Mouse (Mus musculus) heart, postnatal 10 days (tissue): Measurements from ENCODE around the gene Kcnk1. TPM values are rescaled to one million over a fixed set of nuclear protein-coding genes. Genes with fewer than 3 reads are reported as not detected.

ENCODE experiments used
- DNase-seq, 2 experiments: peaks; one replicate each; pipeline ENCODE4 v3.0.0; 2021
- intact Hi-C: fragments of 180-260 bp; cut with DNase I; formaldehyde crosslinking; loops from one replicate; pipeline ENCODE4 v1.15.1; 2025
- total RNA-seq, 2 experiments: library from RNA; stranded (reverse); gene quantifications; 2 replicates each; pipeline ENCODE4 v1.2.3; 2021

Kcnk1 gene
- total RNA-seq, result under 1 TPM; 0.15 to 0.19 TPM

DNA sequence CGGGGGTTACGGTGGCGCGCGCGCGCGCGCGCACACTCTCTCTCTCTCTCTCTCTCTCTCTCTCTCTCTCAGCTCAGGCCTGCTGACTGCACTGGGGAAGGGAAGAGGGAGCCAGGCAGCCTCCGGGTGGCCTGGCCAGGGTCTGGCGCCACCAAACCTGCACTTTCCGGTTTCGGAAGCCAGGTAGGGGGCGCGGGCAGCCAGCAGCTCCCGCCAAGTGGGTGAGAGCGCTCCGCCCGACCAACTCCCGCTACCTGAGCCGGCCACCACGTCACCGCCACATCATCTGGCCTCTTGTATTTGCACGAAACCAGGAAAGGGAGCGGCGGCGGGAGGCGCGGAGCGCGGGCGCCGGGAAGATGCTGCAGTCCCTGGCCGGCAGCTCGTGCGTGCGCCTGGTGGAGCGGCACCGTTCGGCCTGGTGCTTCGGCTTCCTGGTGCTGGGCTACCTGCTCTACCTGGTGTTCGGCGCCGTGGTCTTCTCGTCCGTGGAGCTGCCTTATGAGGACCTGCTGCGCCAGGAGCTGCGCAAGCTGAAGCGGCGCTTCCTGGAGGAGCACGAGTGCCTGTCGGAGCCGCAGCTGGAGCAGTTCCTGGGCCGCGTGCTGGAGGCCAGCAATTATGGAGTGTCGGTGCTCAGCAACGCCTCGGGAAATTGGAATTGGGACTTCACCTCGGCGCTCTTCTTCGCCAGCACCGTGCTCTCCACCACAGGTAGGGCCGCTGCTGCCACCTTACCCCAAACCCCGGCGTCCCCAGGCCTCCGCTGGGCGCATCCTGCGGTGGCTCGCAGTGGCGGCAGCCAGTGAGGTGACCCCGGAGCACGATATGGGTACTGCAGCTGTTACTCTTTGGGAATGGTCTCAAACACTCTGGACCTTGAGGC lies at the start of gene Kcnk1:
Kcnk1 (plus strand) TSS at position 70 of the 886 bp plus-strand sequence.
- intact Hi-C loops, result no loop called here
- DNase-seq, result peak; percentile 8 to 11

DNA sequence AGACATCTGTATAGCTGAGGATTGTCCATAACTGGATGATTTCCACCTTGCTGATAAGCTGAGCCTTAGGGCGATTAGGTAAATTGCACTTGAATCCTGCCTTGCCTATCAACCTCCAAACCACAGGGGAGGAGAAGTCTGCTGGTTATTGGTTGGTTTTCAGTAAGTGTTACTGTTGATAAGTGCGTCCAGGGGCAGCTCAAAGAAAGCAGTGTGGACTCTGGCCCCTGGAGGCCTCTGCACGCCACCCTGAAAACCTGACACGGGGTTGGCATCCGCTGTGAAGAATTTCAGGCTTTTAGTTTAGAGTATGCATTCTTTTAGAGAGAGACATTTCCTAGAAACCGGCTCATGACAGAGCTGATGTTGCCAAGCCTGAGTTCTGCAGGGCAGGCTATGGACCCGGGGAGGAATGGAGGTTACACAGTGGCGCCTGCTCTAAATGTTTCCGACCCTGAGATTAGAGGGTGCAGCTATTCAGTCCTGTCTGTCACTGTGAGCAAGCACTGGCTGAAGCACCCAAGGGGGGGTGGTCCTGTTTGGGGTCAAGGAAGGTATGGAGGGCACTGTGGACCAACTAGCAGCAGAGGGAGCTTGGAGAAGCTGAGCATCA lies 46.2 kb upstream of the Kcnk1 start:
- intact Hi-C loops, result no loop called here
- no peak for DNase-seq

GRCm38 (mm10) chr8:125950007-125950940 lies 44.7 kb upstream of the Kcnk1 start:
- intact Hi-C loops, result loop anchor here (2.0 to 10.0 kb wide), 2 partner anchors 131 to 305 kb away; no protein-coding TSS in a partner anchor
- peak; percentile 88 to 91 for DNase-seq

DNA sequence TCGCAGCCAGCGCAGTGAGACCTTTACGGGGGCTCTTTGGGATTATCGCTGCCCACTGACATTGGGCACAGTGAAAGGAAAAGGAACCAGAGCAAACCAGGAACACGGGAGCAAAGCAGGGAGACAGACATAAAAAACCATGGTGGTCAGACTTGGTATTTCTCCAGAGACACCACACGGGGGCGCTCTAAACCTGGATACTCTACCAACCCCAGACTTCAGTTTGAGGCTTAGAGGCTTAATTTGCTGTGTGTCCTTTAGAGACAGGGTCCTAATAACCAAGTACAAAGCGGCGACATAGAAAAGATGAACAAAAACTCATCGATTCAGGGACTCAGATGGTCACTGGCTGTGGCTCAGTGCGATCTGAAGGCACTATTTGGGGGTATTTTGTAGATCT lies 39.3 kb upstream of the Kcnk1 start:
- DNase-seq, result peak; percentile 6 to 39
- intact Hi-C loops, result loop anchor here (10.0 kb wide), 1 partner anchor 299 kb away; no protein-coding TSS in a partner anchor

GRCm38 (mm10) chr8:125956796-125957195 lies 38.2 kb upstream of the Kcnk1 start:
- intact Hi-C loops, result loop anchor here (10.0 kb wide), 1 partner anchor 298 kb away; no protein-coding TSS in a partner anchor
- no peak for DNase-seq

DNA sequence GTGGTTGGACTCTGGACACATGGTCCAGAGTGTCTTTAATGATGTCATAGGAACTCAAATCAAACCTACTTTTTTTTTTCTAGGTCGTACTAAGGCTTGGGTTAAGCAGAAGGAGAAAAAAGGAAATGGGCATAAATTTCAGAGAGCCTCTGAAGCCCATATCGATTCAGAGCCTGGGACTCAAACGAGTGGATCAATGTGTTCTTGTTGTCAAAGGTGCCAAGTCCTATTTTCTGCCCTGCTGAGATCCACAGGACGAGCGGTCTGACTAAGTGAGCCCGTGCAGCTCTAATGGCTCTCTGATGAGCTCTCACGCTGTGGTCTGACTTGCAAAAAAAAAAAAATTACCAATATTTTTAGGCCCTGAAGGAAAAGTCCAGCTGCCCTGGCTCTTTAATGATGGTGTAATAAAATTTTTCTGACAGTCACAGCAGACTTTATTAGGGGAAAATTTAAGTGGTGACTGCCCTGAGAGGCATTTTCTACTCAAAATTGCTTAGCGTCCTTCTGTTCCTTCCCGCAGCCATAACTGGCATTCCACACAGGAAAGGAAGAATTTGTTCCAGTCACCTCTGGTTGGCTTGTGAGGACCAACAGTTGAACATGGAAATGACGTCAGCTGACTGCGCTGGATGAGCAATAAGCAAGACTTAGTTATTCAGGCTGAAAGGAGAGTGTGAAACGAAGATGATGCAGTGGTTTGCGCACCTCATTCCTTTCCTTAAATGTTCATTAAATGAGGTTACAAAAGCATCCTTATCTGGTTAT lies 37.6 kb upstream of the Kcnk1 start:
- intact Hi-C loops, result loop anchor here (10.0 kb wide), 1 partner anchor 297 kb away; no protein-coding TSS in a partner anchor
- no peak for DNase-seq

DNA sequence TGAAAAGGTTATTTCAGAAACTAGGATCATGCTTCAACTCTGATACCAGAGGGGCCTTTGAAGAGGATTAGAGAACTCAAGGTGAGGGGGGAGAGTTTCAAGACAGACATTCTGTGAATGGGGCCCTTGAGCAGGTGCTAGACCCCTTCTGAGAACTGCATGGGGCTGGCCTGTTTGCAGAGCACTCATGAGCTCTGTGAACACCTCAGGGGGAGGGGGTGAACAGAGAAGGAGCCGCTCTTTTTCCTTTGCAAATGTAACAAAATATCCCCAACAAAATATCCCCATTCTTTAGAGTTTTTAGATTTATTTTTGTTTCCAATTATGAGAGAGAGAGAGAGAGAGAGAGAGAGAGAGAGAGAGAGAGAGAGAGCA lies 37.0 kb upstream of the Kcnk1 start:
- no peak for DNase-seq
- intact Hi-C loops, result loop anchor here (10.0 kb wide), 1 partner anchor 297 kb away; no protein-coding TSS in a partner anchor

DNA sequence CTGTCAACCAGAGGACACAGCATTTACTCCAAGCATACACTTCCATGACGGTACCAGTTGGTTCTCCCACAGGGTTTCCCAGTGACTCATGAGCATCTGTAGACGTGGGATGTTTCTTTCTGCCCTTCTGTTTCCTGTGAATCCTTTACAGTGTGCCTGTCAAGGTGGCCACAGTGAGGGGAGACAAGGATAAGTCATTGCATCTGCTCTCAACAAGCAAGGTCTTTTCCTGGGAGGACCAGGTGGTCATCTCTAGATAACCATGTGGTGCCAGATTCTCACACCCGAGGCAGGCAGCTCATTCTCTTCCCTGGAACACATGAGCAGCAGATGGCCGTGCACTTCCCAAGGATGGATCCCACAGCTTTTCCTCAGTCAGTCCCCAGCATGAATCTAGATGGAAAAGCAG lies 35.6 kb upstream of the Kcnk1 start:
- DNase-seq, result no peak

DNA sequence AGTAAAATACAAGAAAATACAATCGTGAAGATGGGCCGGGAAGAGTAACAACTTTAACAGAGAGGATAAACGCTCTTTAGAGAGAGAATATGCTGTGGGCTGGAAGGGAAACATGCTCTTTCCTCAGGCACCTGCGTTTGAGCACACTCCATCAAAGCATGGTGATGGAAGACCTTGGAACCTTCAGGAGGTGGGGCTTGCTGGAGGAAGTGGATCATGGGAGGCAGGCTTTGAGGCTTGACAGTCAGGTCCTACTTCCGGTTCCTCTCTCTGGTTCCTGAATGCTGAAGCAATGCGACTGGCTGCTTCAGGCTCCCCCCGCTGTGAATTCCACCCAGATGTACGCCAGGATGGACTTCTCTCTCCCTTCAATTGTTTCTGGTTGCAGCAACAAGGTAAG lies 34.9 kb upstream of the Kcnk1 start:
- DNase-seq, result no peak
- intact Hi-C loops, result no loop called here

More for the DNA sequence above, 35.6 kb upstream of the Kcnk1 start:
- intact Hi-C loops, result loop anchor here (10.0 kb wide), 1 partner anchor 295 kb away; no protein-coding TSS in a partner anchor

DNA sequence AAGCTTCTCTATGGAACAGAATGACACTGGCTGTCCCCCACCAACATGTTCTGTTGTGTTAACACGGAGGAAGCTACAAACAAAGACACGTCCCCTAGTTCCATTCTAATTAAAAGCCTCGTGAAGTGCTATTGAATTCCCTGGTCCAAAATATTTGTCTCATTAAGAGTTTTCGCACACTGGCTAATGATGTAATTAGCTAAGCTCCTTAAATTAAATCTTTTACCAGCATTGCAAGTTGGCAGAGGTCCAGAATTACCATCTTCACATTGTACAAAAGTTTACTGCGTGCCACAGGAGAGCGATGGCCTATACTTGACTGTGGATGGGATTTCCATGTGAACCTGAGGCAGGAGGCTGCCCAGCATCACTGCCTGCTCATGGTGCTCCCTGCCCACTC lies 33.2 kb upstream of the Kcnk1 start:
- intact Hi-C loops, result no loop called here
- no peak for DNase-seq

DNA sequence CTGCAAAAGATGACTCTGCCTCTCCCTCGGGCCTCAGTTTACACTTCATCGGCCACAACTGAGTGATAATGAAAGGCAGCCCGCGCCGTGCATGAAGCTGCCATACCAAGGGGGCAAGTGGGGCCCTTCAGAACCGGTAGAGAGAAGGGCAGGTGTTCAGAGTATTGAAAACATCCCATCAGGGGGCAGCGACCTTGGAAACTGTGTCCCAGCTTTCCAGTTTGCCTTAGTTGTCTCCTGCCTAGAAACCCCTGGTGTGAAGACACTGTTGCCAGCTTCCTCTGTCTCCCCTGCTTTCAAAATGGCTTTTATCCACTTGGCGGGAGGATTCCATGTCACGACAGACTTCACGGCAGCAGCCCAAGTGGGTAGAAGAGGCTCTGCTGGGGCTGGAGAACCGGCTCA lies 31.2 kb upstream of the Kcnk1 start:
- intact Hi-C loops, result no loop called here

GRCm38 (mm10) chr8:125971336-125971735 lies 23.6 kb upstream of the Kcnk1 start:
- intact Hi-C loops, result no loop called here
- no peak for DNase-seq

More for the DNA sequence above, 31.2 kb upstream of the Kcnk1 start:
- DNase-seq, result no peak

DNA sequence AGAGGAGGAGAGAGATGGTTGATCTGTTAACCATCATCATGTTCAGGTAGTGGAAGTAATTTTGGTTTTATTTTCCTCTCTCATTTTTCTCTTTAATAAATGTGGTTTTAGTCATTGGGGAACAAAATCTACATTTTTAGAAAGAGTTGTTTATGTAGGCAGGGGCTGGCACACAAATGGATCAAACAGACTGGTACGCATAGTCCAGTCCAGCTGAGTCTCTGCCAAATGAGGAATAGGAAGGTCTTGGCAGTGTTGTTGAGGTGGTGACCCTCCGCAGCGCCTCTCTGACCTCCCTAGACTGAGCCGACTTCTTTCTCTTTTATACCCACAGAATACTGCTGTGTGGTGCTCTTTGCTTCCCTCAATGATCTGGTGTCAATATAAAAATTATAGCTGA lies 19.0 kb upstream of the Kcnk1 start:
- DNase-seq, result no peak
- intact Hi-C loops, result no loop called here

GRCm38 (mm10) chr8:125980826-125981225 lies 14.1 kb upstream of the Kcnk1 start:
- intact Hi-C loops, result no loop called here
- DNase-seq, result no peak

GRCm38 (mm10) chr8:125983515-125983914 lies 11.5 kb upstream of the Kcnk1 start:
- DNase-seq, result no peak

GRCm38 (mm10) chr8:125984140-125984539 lies 10.8 kb upstream of the Kcnk1 start:
- DNase-seq, result no peak
- intact Hi-C loops, result no loop called here

More at GRCm38 (mm10) chr8:125983515-125983914, 11.5 kb upstream of the Kcnk1 start:
- intact Hi-C loops, result no loop called here

DNA sequence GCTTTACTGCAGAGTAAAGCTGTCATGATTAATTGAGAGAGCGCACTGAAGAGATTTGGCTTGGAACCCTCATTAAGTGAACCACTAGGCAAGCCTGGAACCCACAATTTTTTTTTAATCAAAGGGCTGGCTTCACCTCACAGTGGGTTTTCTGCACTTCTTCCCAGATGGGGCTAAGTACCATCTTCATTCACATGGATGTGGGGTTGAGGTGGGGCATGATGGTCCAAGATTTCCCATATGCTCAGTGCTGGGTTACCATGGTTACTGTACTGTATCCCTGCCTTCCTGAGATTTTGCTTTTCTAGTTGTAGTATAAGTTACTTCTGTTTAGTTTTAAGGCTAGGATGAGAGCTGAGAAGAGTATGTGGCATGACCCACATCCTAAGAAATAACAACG lies 9.6 kb upstream of the Kcnk1 start:
- no peak for DNase-seq
- intact Hi-C loops, result no loop called here

- intact Hi-C loops, result no loop called here
- no peak for DNase-seq
These were observed 7.9 kb upstream of the Kcnk1 start for GRCm38 (mm10) chr8:125986999-125987589.

- DNase-seq, result no peak
- intact Hi-C loops, result no loop called here
These were observed 7.0 kb upstream of the Kcnk1 start for GRCm38 (mm10) chr8:125987996-125988395.
